Mouse (Mus musculus) MEL (cell line): ENCODE measurements around the gene Cpox. TPM values are rescaled to one million over a fixed set of nuclear protein-coding genes. Genes with fewer than 3 reads are reported as not detected.

ENCODE experiments used
- DNase-seq: peaks from one replicate; pipeline ENCODE4 v3.0.0; 2011; ENCODE audit warnings: low read depth, low spot score
- H3K27ac ChIP-seq: 2 replicates; pipeline ENCODE4 v1.5.1; 2012; ENCODE audit warnings: low read depth, mild to moderate bottlenecking, control low read depth, low read length, moderate library complexity; ENCODE audit not compliant: control insufficient read depth
- H3K27me3 ChIP-seq, 2 experiments: fragments of 150-350 bp in 1 of 2; sonication (generic) in 1 of 2; 2 replicates each; pipeline ENCODE4 v1.6.1; 2012; ENCODE audit warnings: low read length in 2 of 2, mild to moderate bottlenecking in 2 of 2, improper control_type of control experiment in 1 of 2, moderate library complexity in 1 of 2; ENCODE audit not compliant: insufficient read depth in 2 of 2, control insufficient read depth in 1 of 2
- H3K36me3 ChIP-seq, 2 experiments: 2 replicates each; pipeline ENCODE4 v1.6.1; 2012 to 2014; ENCODE audit warnings: low read length in 2 of 2, improper control_type of control experiment in 1 of 2, inconsistent platforms in 1 of 2, mild to moderate bottlenecking in 1 of 2; ENCODE audit not compliant: insufficient read depth in 2 of 2, control insufficient read depth in 1 of 2
- H3K4me1 ChIP-seq, 2 experiments: fragments of 150-350 bp in 1 of 2; sonication (generic) in 1 of 2; 2 replicates each; pipeline ENCODE4 v1.6.1; 2012; ENCODE audit warnings: low read length in 2 of 2, improper control_type of control experiment in 1 of 2, mild to moderate bottlenecking in 1 of 2; ENCODE audit not compliant: insufficient read depth in 2 of 2, control insufficient read depth in 1 of 2
- H3K4me3 ChIP-seq, 2 experiments: fragments of 150-350 bp in 1 of 2; sonication (generic) in 1 of 2; 2 replicates each; pipeline ENCODE4 v1.5.1; 2012; ENCODE audit warnings: low read depth in 2 of 2, low read length in 2 of 2, mild to moderate bottlenecking in 2 of 2, moderate library complexity in 2 of 2, control low read depth in 1 of 2, improper control_type of control experiment in 1 of 2; ENCODE audit not compliant: control insufficient read depth in 1 of 2, insufficient read depth in 1 of 2
- H3K79me2 ChIP-seq: 2 replicates; pipeline ENCODE4 v1.6.1; 2012; ENCODE audit warnings: mild to moderate bottlenecking, low read length, moderate library complexity; ENCODE audit not compliant: control insufficient read depth, poor library complexity, insufficient read depth
- H3K9ac ChIP-seq: 2 replicates; pipeline ENCODE4 v1.6.1; 2012; ENCODE audit warnings: low read depth, mild to moderate bottlenecking, control low read depth, low read length, moderate library complexity; ENCODE audit not compliant: control insufficient read depth, poor library complexity, severe bottlenecking
- H3K9me3 ChIP-seq: fragments of 150-350 bp; sonication (generic); replicated peaks from 2 replicates; pipeline ENCODE4 v1.6.1; 2012; ENCODE audit warnings: mild to moderate bottlenecking, low read length, improper control_type of control experiment, moderate library complexity; ENCODE audit not compliant: insufficient read depth
- BHLHE40 ChIP-seq: IDR thresholded peaks from 2 replicates; pipeline ENCODE4 v1.6.1; 2012; ENCODE audit warnings: low read depth, mild to moderate bottlenecking, inconsistent platforms, low read length, improper control_type of control experiment, borderline replicate concordance
- CHD1 ChIP-seq: IDR thresholded peaks from 2 replicates; pipeline ENCODE4 v1.6.1; 2012; ENCODE audit warnings: low read depth, mild to moderate bottlenecking, inconsistent platforms, low read length, improper control_type of control experiment
- CTCF ChIP-seq, 3 experiments: IDR thresholded peaks in 2 of 3; conservative IDR thresholded peaks in 1 of 3; 2 replicates each; pipeline ENCODE4 v1.5.1; 2011 to 2012; ENCODE audit warnings: low read length in 3 of 3, low read depth in 2 of 3, mild to moderate bottlenecking in 2 of 3, improper control_type of control experiment in 1 of 3, inconsistent platforms in 1 of 3, mixed read lengths in 1 of 3, moderate library complexity in 1 of 3; ENCODE audit not compliant: control insufficient read depth in 1 of 3, insufficient read depth in 1 of 3, poor library complexity in 1 of 3, severe bottlenecking in 1 of 3
- GABPA ChIP-seq: IDR thresholded peaks from 2 replicates; pipeline ENCODE4 v1.6.1; 2012; ENCODE audit warnings: low read depth, mild to moderate bottlenecking, inconsistent platforms, low read length, improper control_type of control experiment, moderate library complexity
- MXI1 ChIP-seq: IDR thresholded peaks from 2 replicates; pipeline ENCODE4 v1.6.1; 2011; ENCODE audit warnings: mild to moderate bottlenecking, low read depth, low read length, improper control_type of control experiment
- MYB ChIP-seq: IDR thresholded peaks from 2 replicates; pipeline ENCODE4 v1.6.1; 2011; ENCODE audit warnings: mild to moderate bottlenecking, low read depth, low read length, improper control_type of control experiment
- NELFE ChIP-seq: IDR thresholded peaks from 2 replicates; pipeline ENCODE4 v1.6.1; 2011; ENCODE audit warnings: low read depth, low read length, improper control_type of control experiment
- NRF1 ChIP-seq: IDR thresholded peaks from 2 replicates; pipeline ENCODE4 v1.6.1; 2014; ENCODE audit warnings: low read depth, mild to moderate bottlenecking, inconsistent platforms, low read length, improper control_type of control experiment, moderate library complexity; ENCODE audit not compliant: poor library complexity, insufficient read depth, severe bottlenecking
- POLR2AphosphoS5 ChIP-seq: IDR thresholded peaks from 2 replicates; pipeline ENCODE4 v1.6.1; 2012; ENCODE audit warnings: low read depth, borderline replicate concordance, mild to moderate bottlenecking, inconsistent platforms, low read length, moderate library complexity, mixed read lengths
- RAD21 ChIP-seq: IDR thresholded peaks from 2 replicates; pipeline ENCODE4 v1.6.1; 2011; ENCODE audit warnings: mild to moderate bottlenecking, low read depth, low read length, improper control_type of control experiment
- TAL1 ChIP-seq: IDR thresholded peaks from 2 replicates; pipeline ENCODE4 v1.6.1; 2012; ENCODE audit warnings: mild to moderate bottlenecking, inconsistent platforms, low read length, moderate library complexity, mixed read lengths
- UBTF ChIP-seq: IDR thresholded peaks from 2 replicates; pipeline ENCODE4 v1.6.1; 2012; ENCODE audit warnings: low read depth, mild to moderate bottlenecking, inconsistent platforms, low read length, improper control_type of control experiment, moderate library complexity, borderline replicate concordance; ENCODE audit not compliant: insufficient read depth
- ZKSCAN1 ChIP-seq: IDR thresholded peaks from 2 replicates; pipeline ENCODE4 v1.6.1; 2012; ENCODE audit warnings: low read depth, mild to moderate bottlenecking, inconsistent platforms, low read length, improper control_type of control experiment, moderate library complexity
- polyA plus RNA-seq, 2 experiments: library from polyadenylated mRNA; stranded (reverse) in 1 of 2; unstranded in 1 of 2; fragments of >175 nt in 1 of 2; fragments of >200 nt in 1 of 2; gene quantifications; 2 replicates each; pipeline versions ENCODE4 v1.2.1 to v1.2.4; 2012; ENCODE audit warnings: low replicate concordance in 2 of 2, low read depth in 1 of 2; ENCODE audit not compliant: insufficient read length in 2 of 2, insufficient read depth in 1 of 2, missing spikeins in 1 of 2
- total RNA-seq: library from RNA; depleted of rRNA; stranded (reverse); fragments of 300-350 nt; gene quantifications from 2 replicates; pipeline ENCODE4 v1.2.3, GENCODE M21; 2012

The Cpox gene
- total and polyA plus RNA-seq, 3 experiments = 110 to 421 (median 159) TPM

GRCm38 (mm10) chr16:58697261-58697660 is 27.2 kb downstream of the Cpox start:
- peaks cover 0 to 4% of the 10 kb centered on the region in 2 experiments; a peak in 1 of 4 replicates for H3K36me3 ChIP-seq
- no peaks in the 10 kb centered on the region for H3K9me3 ChIP-seq
- TF ChIP-seq TAL1 = no peak
- TF ChIP-seq UBTF = no peak
- no peak for TF ChIP-seq MXI1
- no peak for TF ChIP-seq CTCF (IDR thresholded peaks at IDR 0.05 in 2 of 3, conservative IDR thresholded peaks at IDR 0.05 in 1 of 3; ENCODE audit: control insufficient read depth in 1 of 3, insufficient read depth in 1 of 3, low read depth in 2 of 3, low read length in 3 of 3, poor library complexity in 1 of 3, severe bottlenecking in 1 of 3)
- TF ChIP-seq ZKSCAN1 = no peak
- no peak for TF ChIP-seq POLR2AphosphoS5
- no peak for TF ChIP-seq CHD1
- no peak for TF ChIP-seq NELFE
- TF ChIP-seq GABPA = no peak
- TF ChIP-seq RAD21 = no peak
- H3K79me2 ChIP-seq = no peaks in the 10 kb centered on the region
- H3K9ac ChIP-seq = no peak overlapping the region
- no peaks in the 10 kb centered on the region for H3K27me3 ChIP-seq
- peaks cover 0 to 4% of the 10 kb centered on the region in 2 experiments; a peak in 1 of 4 replicates for H3K4me1 ChIP-seq
- no peak for DNase-seq
- H3K4me3 ChIP-seq = no peak overlapping the region
- H3K27ac ChIP-seq = no peak overlapping the region

- Histone ChIP-seq H3K9ac (no peak overlapping the region), H3K27ac (no peak overlapping the region), H3K9me3 (no peaks in the 10 kb centered on the region), H3K36me3 (peaks cover 0 to 4% of the 10 kb centered on the region in 2 experiments; a peak in 1 of 4 replicates), H3K79me2 (no peaks in the 10 kb centered on the region), H3K27me3 (no peaks in the 10 kb centered on the region), H3K4me3 (no peak overlapping the region), H3K4me1 (peaks cover 0 to 5% of the 10 kb centered on the region in 2 experiments; a peak in 1 of 4 replicates)
- no peak for TF ChIP-seq MYB
- TF ChIP-seq BHLHE40 = no peak
- no peak for TF ChIP-seq NRF1
- no peak for DNase-seq
Measured at GRCm38 (mm10) chr16:58700174-58700573, 30.1 kb downstream of the Cpox start.

- Histone ChIP-seq H3K27me3 (no peaks in the 10 kb centered on the region), H3K4me3 (no peak overlapping the region), H3K9ac (no peak overlapping the region), H3K79me2 (no peaks in the 10 kb centered on the region), H3K36me3 (peaks cover 0 to 4% of the 10 kb centered on the region in 2 experiments; a peak in 1 of 4 replicates)
- TF ChIP-seq RAD21 = no peak
- TF ChIP-seq, all 39 proteins: peak for 0
- Histone ChIP-seq H3K27ac (no peak overlapping the region), H3K9me3 (no peaks in the 10 kb centered on the region), H3K4me1 (peaks cover 0 to 5% of the 10 kb centered on the region in 2 experiments; a peak in 1 of 4 replicates)
- DNase-seq = no peak
Measured at GRCm38 (mm10) chr16:58700816-58701424, 30.8 kb downstream of the Cpox start.
